Mouse (Mus musculus): Measurements from ENCODE around the gene Slc25a10. TPM values are rescaled to one million over a fixed set of nuclear protein-coding genes. Genes with fewer than 3 reads are reported as not detected.

Slc25a10 gene
- polyA plus RNA-seq, 1 experiment from 2014 or later: 42.2 TPM

GRCm38 (mm10) chr11:120528903-120529302 lies 37.3 kb downstream of the Slc25a10 start:
- ATAC-seq (ENCODE audit: low read depth) (peak; percentile 46), DNase-seq (no peak)
- H3K27ac ChIP-seq: peak overlapping the region; percentile 29
- H3K4me3 ChIP-seq (replicated peaks): no peak overlapping the region
- no peaks in the 10 kb centered on the region for H3K9me3 ChIP-seq (replicated peaks)
- H3K36me3 ChIP-seq: no peaks in the 10 kb centered on the region
- H3K27me3 ChIP-seq: peaks cover 63% of the 10 kb centered on the region
- peaks cover 31% of the 10 kb centered on the region for H3K4me1 ChIP-seq (replicated peaks)
- no peak overlapping the region for H3K4me2 ChIP-seq
- H3K9ac ChIP-seq: no peak overlapping the region
- 62% methylated on average over 4 of the region's 4 CpGs for WGBS (ENCODE audit: insufficient replicate concordance)

- Histone ChIP-seq H3K9ac (peak within 1 kb of the TSS; percentile 65), H3K27me3 (peaks cover 74% of the 10 kb centered on the region), H3K4me1 (replicated peaks) (peaks cover 31% of the 10 kb centered on the region), H3K4me3 (replicated peaks) (peak within 1 kb of the TSS; percentile 54), H3K9me3 (replicated peaks) (no peaks in the 10 kb centered on the region), H3K27ac (peak within 1 kb of the TSS; percentile 29), H3K4me2 (peak within 1 kb of the TSS; percentile 61), H3K36me3 (no peaks in the 10 kb centered on the region)
- WGBS (ENCODE audit: insufficient replicate concordance): 10% methylated on average over 62 of the region's 62 CpGs
- no peak; the same call in 1 of the 2 replicates for ATAC-seq (ENCODE audit: low read depth)
- no peak for DNase-seq
Measured at GRCm38 (mm10) chr11:120530085-120530964, 38.7 kb downstream of the Slc25a10 start, which contains the start of gene Gcgr. TSS of gene Gcgr (plus strand) at chr11:120530699.

GRCm38 (mm10) chr11:120531646-120532045 lies 40.0 kb downstream of the Slc25a10 start:
- Histone ChIP-seq H3K4me1 (replicated peaks) (peaks cover 31% of the 10 kb centered on the region), H3K27ac (no peak overlapping the region; the same call in 1 of the 2 replicates), H3K4me3 (replicated peaks) (peak overlapping the region; percentile 54), H3K9ac (peak overlapping the region; percentile 65), H3K36me3 (no peaks in the 10 kb centered on the region), H3K9me3 (replicated peaks) (no peaks in the 10 kb centered on the region), H3K4me2 (peak overlapping the region; percentile 61), H3K27me3 (peaks cover 79% of the 10 kb centered on the region)
- ATAC-seq (ENCODE audit: low read depth): no peak
- no peak for DNase-seq
- 30% methylated on average over 9 of the region's 9 CpGs for WGBS (ENCODE audit: insufficient replicate concordance)

GRCm38 (mm10) chr11:120534093-120534492 lies 42.5 kb downstream of the Slc25a10 start:
- Histone ChIP-seq H3K4me3 (replicated peaks) (no peak overlapping the region), H3K9ac (no peak overlapping the region), H3K27ac (no peak overlapping the region), H3K9me3 (replicated peaks) (no peaks in the 10 kb centered on the region), H3K4me2 (no peak overlapping the region), H3K27me3 (peaks cover 66% of the 10 kb centered on the region), H3K36me3 (no peaks in the 10 kb centered on the region), H3K4me1 (replicated peaks) (peaks cover 22% of the 10 kb centered on the region)
- ATAC-seq (ENCODE audit: low read depth) (no peak), DNase-seq (no peak)
- 65% methylated on average over 8 of the region's 8 CpGs for WGBS (ENCODE audit: insufficient replicate concordance)

GRCm38 (mm10) chr11:120535145-120535544 lies 43.5 kb downstream of the Slc25a10 start:
- Histone ChIP-seq H3K4me3 (replicated peaks) (no peak overlapping the region), H3K4me1 (replicated peaks) (peaks cover 32% of the 10 kb centered on the region), H3K9ac (no peak overlapping the region), H3K27ac (no peak overlapping the region), H3K36me3 (no peaks in the 10 kb centered on the region), H3K27me3 (peaks cover 56% of the 10 kb centered on the region), H3K4me2 (no peak overlapping the region), H3K9me3 (replicated peaks) (no peaks in the 10 kb centered on the region)
- WGBS (ENCODE audit: insufficient replicate concordance): 66% methylated on average over 3 of the region's 3 CpGs
- DNase-seq: no peak
- no peak for ATAC-seq (ENCODE audit: low read depth)

GRCm38 (mm10) chr11:120535804-120536203 lies 44.2 kb downstream of the Slc25a10 start:
- Histone ChIP-seq H3K9me3 (replicated peaks) (no peaks in the 10 kb centered on the region), H3K27ac (no peak overlapping the region), H3K4me3 (replicated peaks) (no peak overlapping the region), H3K27me3 (peaks cover 49% of the 10 kb centered on the region), H3K4me2 (no peak overlapping the region), H3K4me1 (replicated peaks) (peaks cover 30% of the 10 kb centered on the region), H3K9ac (no peak overlapping the region), H3K36me3 (no peaks in the 10 kb centered on the region)
- DNase-seq (no peak), ATAC-seq (ENCODE audit: low read depth) (no peak)
- WGBS (ENCODE audit: insufficient replicate concordance): 53% methylated on average over 3 of the region's 3 CpGs

GRCm38 (mm10) chr11:120538485-120538884 lies 46.8 kb downstream of the Slc25a10 start:
- no peak overlapping the region for H3K4me3 ChIP-seq (replicated peaks)
- no peak overlapping the region for H3K27ac ChIP-seq
- H3K27me3 ChIP-seq: peaks cover 22% of the 10 kb centered on the region
- peaks cover 13% of the 10 kb centered on the region; the same call in 1 of the 2 replicates for H3K36me3 ChIP-seq
- ATAC-seq (ENCODE audit: low read depth) (no peak), DNase-seq (no peak)
- no peak overlapping the region for H3K9ac ChIP-seq
- H3K4me2 ChIP-seq: no peak overlapping the region
- WGBS (ENCODE audit: insufficient replicate concordance): 71% methylated on average over 3 of the region's 3 CpGs
- H3K9me3 ChIP-seq (replicated peaks): no peaks in the 10 kb centered on the region
- peaks cover 23% of the 10 kb centered on the region for H3K4me1 ChIP-seq (replicated peaks)

GRCm38 (mm10) chr11:120538955-120539284 lies 47.3 kb downstream of the Slc25a10 start:
- Histone ChIP-seq H3K36me3 (peaks cover 17% of the 10 kb centered on the region; the same call in 1 of the 2 replicates), H3K4me3 (replicated peaks) (no peak overlapping the region), H3K4me2 (no peak overlapping the region), H3K9ac (no peak overlapping the region), H3K27ac (no peak overlapping the region; the same call in 1 of the 2 replicates), H3K9me3 (replicated peaks) (no peaks in the 10 kb centered on the region), H3K4me1 (replicated peaks) (peaks cover 23% of the 10 kb centered on the region), H3K27me3 (peaks cover 18% of the 10 kb centered on the region)
- ATAC-seq (ENCODE audit: low read depth) (no peak), DNase-seq (no peak)
- WGBS (ENCODE audit: insufficient replicate concordance): 34% methylated on average over 8 of the region's 8 CpGs

GRCm38 (mm10) chr11:120539285-120540014 lies 47.8 kb downstream of the Slc25a10 start:
- WGBS (ENCODE audit: insufficient replicate concordance): 39% methylated on average over 10 of the region's 10 CpGs
- H3K4me3 ChIP-seq (replicated peaks): no peak overlapping the region
- no peaks in the 10 kb centered on the region for H3K9me3 ChIP-seq (replicated peaks)
- H3K27ac ChIP-seq: peak overlapping the region; percentile 21
- peaks cover 22% of the 10 kb centered on the region for H3K36me3 ChIP-seq
- DNase-seq (no peak), ATAC-seq (ENCODE audit: low read depth) (peak; percentile 62)
- no peak overlapping the region for H3K4me2 ChIP-seq
- H3K4me1 ChIP-seq (replicated peaks): peaks cover 23% of the 10 kb centered on the region
- H3K27me3 ChIP-seq: peaks cover 13% of the 10 kb centered on the region
- H3K9ac ChIP-seq: no peak overlapping the region

- DNase-seq: peak; percentile 17
- ATAC-seq (ENCODE audit: low read depth): no peak
Measured at GRCm38 (mm10) chr11:120541907-120542306, 50.3 kb downstream of the Slc25a10 start.

GRCm38 (mm10) chr11:120542376-120542775 lies 50.7 kb downstream of the Slc25a10 start:
- Histone ChIP-seq H3K27ac (no peak overlapping the region), H3K27me3 (no peaks in the 10 kb centered on the region), H3K4me2 (no peak overlapping the region), H3K4me1 (replicated peaks) (peaks cover 47% of the 10 kb centered on the region), H3K4me3 (replicated peaks) (no peak overlapping the region), H3K9ac (no peak overlapping the region), H3K36me3 (peaks cover 28% of the 10 kb centered on the region), H3K9me3 (replicated peaks) (no peaks in the 10 kb centered on the region)
- WGBS (ENCODE audit: insufficient replicate concordance): 80% methylated on average over 6 of the region's 6 CpGs
- DNase-seq (no peak), ATAC-seq (ENCODE audit: low read depth) (no peak)

More at GRCm38 (mm10) chr11:120541907-120542306, 50.3 kb downstream of the Slc25a10 start:
- peaks cover 28% of the 10 kb centered on the region for H3K36me3 ChIP-seq
- 0 out of 2 replicates have a peak, but pooled peaks cover 2% of the 10 kb centered on the region for H3K27me3 ChIP-seq
- 51% methylated on average over 4 of the region's 4 CpGs for WGBS (ENCODE audit: insufficient replicate concordance)
- H3K27ac ChIP-seq: no peak overlapping the region
- no peaks in the 10 kb centered on the region for H3K9me3 ChIP-seq (replicated peaks)
- H3K4me3 ChIP-seq (replicated peaks): no peak overlapping the region
- no peak overlapping the region for H3K9ac ChIP-seq
- H3K4me2 ChIP-seq: no peak overlapping the region
- H3K4me1 ChIP-seq (replicated peaks): peaks cover 42% of the 10 kb centered on the region

Data from liver, embryonic 13.5 days (tissue).